Mouse (Mus musculus) liver, embryonic 12.5 days (tissue): ENCODE measurements around the gene Dynll2. TPM values are rescaled to one million over a fixed set of nuclear protein-coding genes. Genes with fewer than 3 reads are reported as not detected.

Experiments
- ATAC-seq: fragments of 200-750 bp; cut with Nextera tagmentation; 2 replicates; pipeline ENCODE4 v1.8.0; 2017; ENCODE audit warnings: moderate number of reproducible peaks, mild to moderate bottlenecking, moderate library complexity
- H3K27ac ChIP-seq: fragments of 300-500 bp; sonication (generic); 2 replicates; pipeline ENCODE4 v1.5.1; 2016; ENCODE audit warnings: mild to moderate bottlenecking
- H3K27me3 ChIP-seq: fragments of 300-500 bp; sonication (generic); replicated peaks from 2 replicates; pipeline ENCODE4 v1.6.1; 2016; ENCODE audit warnings: mild to moderate bottlenecking, moderate library complexity
- H3K36me3 ChIP-seq: fragments of 300-500 bp; sonication (generic); 2 replicates; pipeline ENCODE4 v1.6.1; 2016; ENCODE audit warnings: mild to moderate bottlenecking, moderate library complexity
- H3K4me1 ChIP-seq: fragments of 300-500 bp; sonication (generic); 2 replicates; pipeline ENCODE4 v1.6.1; 2016
- H3K4me2 ChIP-seq: fragments of 300-500 bp; sonication (generic); 2 replicates; pipeline ENCODE4 v1.6.1; 2016; ENCODE audit warnings: mild to moderate bottlenecking, moderate library complexity
- H3K4me3 ChIP-seq: fragments of 300-500 bp; sonication (generic); 2 replicates; pipeline ENCODE4 v1.5.1; 2016; ENCODE audit warnings: mild to moderate bottlenecking, moderate library complexity
- H3K9ac ChIP-seq: fragments of 300-500 bp; sonication (generic); 2 replicates; pipeline ENCODE4 v1.6.1; 2016; ENCODE audit warnings: mild to moderate bottlenecking, moderate library complexity
- H3K9me3 ChIP-seq: fragments of 300-500 bp; sonication (generic); replicated peaks from 2 replicates; pipeline ENCODE4 v1.6.1; 2016; ENCODE audit warnings: mild to moderate bottlenecking, moderate library complexity
- WGBS: fragments of 180-500 bp; shearing (Covaris S2); methylation state at CpG from one replicate; pipeline ENCODE4 v1.1.7; 2016; ENCODE audit not compliant: insufficient replicate concordance; 5-methylcytosine and 5-hydroxymethylcytosine counted together
- polyA plus RNA-seq: library from polyadenylated mRNA; unstranded; fragments of >200 nt; fragmentation: Nextera tagmentation; extraction: Ambion mirVana; gene quantifications from 2 replicates; pipeline ENCODE4 v1.2.1, GENCODE M21; 2016

The Dynll2 gene
- 14.3 and 15.5 TPM in 2 replicates for polyA plus RNA-seq

- 0 out of 2 replicates have a peak, but pooled peaks cover 3% of the 10 kb centered on the region for H3K27me3 ChIP-seq
- peak; percentile 91 for ATAC-seq
- peak within 1 kb of the TSS; percentile 98 for H3K9ac ChIP-seq
- H3K4me2 ChIP-seq: peak within 1 kb of the TSS; percentile 97
- H3K27ac ChIP-seq: peak within 1 kb of the TSS; percentile 92
- peak within 1 kb of the TSS; percentile 92 for H3K4me3 ChIP-seq
- H3K4me1 ChIP-seq: peaks cover 35% of the 10 kb centered on the region
- H3K36me3 ChIP-seq: peaks cover 24% of the 10 kb centered on the region
- no peaks in the 10 kb centered on the region for H3K9me3 ChIP-seq
- under 1% methylated on average over 100 of the region's 107 CpGs for WGBS
These were observed at the start of gene Dynll2 for GRCm38 (mm10) chr11:87986831-87987793. Gene Dynll2, minus strand, starts transcription at chr11:87987533.

- Histone ChIP-seq H3K4me2 (no peak overlapping the region), H3K9me3 (no peaks in the 10 kb centered on the region), H3K4me1 (no peaks in the 10 kb centered on the region), H3K27ac (no peak overlapping the region), H3K9ac (no peak overlapping the region), H3K4me3 (no peak overlapping the region), H3K36me3 (peaks cover 5% of the 10 kb centered on the region), H3K27me3 (no peaks in the 10 kb centered on the region)
- 86% methylated on average over 10 of the region's 10 CpGs for WGBS
- no peak for ATAC-seq
These were observed 49.5 kb upstream of the Dynll2 start for GRCm38 (mm10) chr11:88036761-88037251.

GRCm38 (mm10) chr11:88035970-88036369, 48.6 kb upstream of the Dynll2 start:
- no peak for ATAC-seq
- peaks cover 3% of the 10 kb centered on the region; the same call in 1 of the 2 replicates for H3K36me3 ChIP-seq
- whole genome bisulfite sequencing: 68% methylated on average over 7 of the region's 7 CpGs
- H3K9me3 ChIP-seq: no peaks in the 10 kb centered on the region
- no peaks in the 10 kb centered on the region for H3K27me3 ChIP-seq
- H3K4me1 ChIP-seq: no peaks in the 10 kb centered on the region
- H3K4me3 ChIP-seq: no peak overlapping the region
- no peak overlapping the region for H3K9ac ChIP-seq
- no peak overlapping the region for H3K4me2 ChIP-seq
- H3K27ac ChIP-seq: no peak overlapping the region

GRCm38 (mm10) chr11:88031753-88032152, 44.4 kb upstream of the Dynll2 start:
- 0 out of 2 replicates have a peak, but pooled peaks cover 5% of the 10 kb centered on the region for H3K27me3 ChIP-seq
- no peaks in the 10 kb centered on the region for H3K36me3 ChIP-seq
- H3K9me3 ChIP-seq: no peaks in the 10 kb centered on the region
- no peak overlapping the region for H3K9ac ChIP-seq
- no peak overlapping the region for H3K27ac ChIP-seq
- H3K4me3 ChIP-seq: no peak overlapping the region
- H3K4me1 ChIP-seq: no peaks in the 10 kb centered on the region
- 78% methylated on average over 5 of the region's 5 CpGs for WGBS
- H3K4me2 ChIP-seq: no peak overlapping the region
- ATAC-seq: no peak

- Histone ChIP-seq H3K9ac (no peak overlapping the region), H3K4me1 (no peaks in the 10 kb centered on the region), H3K27me3 (0 out of 2 replicates have a peak, but pooled peaks cover 5% of the 10 kb centered on the region), H3K9me3 (no peaks in the 10 kb centered on the region), H3K27ac (no peak overlapping the region), H3K4me3 (no peak overlapping the region), H3K4me2 (no peak overlapping the region), H3K36me3 (no peaks in the 10 kb centered on the region)
- 72% methylated on average over 2 of the region's 2 CpGs for WGBS
- no peak for ATAC-seq
These were observed 43.5 kb upstream of the Dynll2 start for GRCm38 (mm10) chr11:88030836-88031235.

GRCm38 (mm10) chr11:88030219-88030618, 42.9 kb upstream of the Dynll2 start:
- Histone ChIP-seq H3K9me3 (no peaks in the 10 kb centered on the region), H3K4me2 (no peak overlapping the region), H3K36me3 (no peaks in the 10 kb centered on the region), H3K9ac (no peak overlapping the region), H3K27ac (no peak overlapping the region), H3K4me1 (no peaks in the 10 kb centered on the region), H3K4me3 (no peak overlapping the region), H3K27me3 (0 out of 2 replicates have a peak, but pooled peaks cover 5% of the 10 kb centered on the region)
- no peak for ATAC-seq
- WGBS: 69% methylated on average over 7 of the region's 7 CpGs

GRCm38 (mm10) chr11:88028193-88028684, 40.9 kb upstream of the Dynll2 start:
- Histone ChIP-seq H3K9ac (no peak overlapping the region; the same call in 1 of the 2 replicates), H3K27me3 (0 out of 2 replicates have a peak, but pooled peaks cover 5% of the 10 kb centered on the region), H3K4me1 (no peaks in the 10 kb centered on the region), H3K36me3 (no peaks in the 10 kb centered on the region), H3K27ac (no peak overlapping the region), H3K4me3 (no peak overlapping the region), H3K9me3 (no peaks in the 10 kb centered on the region), H3K4me2 (no peak overlapping the region)
- WGBS: 39% methylated on average over 16 of the region's 16 CpGs
- ATAC-seq: no peak

GRCm38 (mm10) chr11:88027391-88028035, 40.2 kb upstream of the Dynll2 start:
- no peak overlapping the region for H3K4me3 ChIP-seq
- no peak for ATAC-seq
- H3K27ac ChIP-seq: no peak overlapping the region
- H3K4me2 ChIP-seq: no peak overlapping the region
- no peaks in the 10 kb centered on the region for H3K9me3 ChIP-seq
- H3K4me1 ChIP-seq: no peaks in the 10 kb centered on the region
- H3K9ac ChIP-seq: no peak overlapping the region
- no peaks in the 10 kb centered on the region for H3K36me3 ChIP-seq
- 0 out of 2 replicates have a peak, but pooled peaks cover 5% of the 10 kb centered on the region for H3K27me3 ChIP-seq
- WGBS: 80% methylated on average over 9 of the region's 9 CpGs

- Histone ChIP-seq H3K27ac (no peak overlapping the region), H3K36me3 (no peaks in the 10 kb centered on the region), H3K4me2 (no peak overlapping the region), H3K9ac (no peak overlapping the region), H3K4me1 (no peaks in the 10 kb centered on the region), H3K9me3 (no peaks in the 10 kb centered on the region), H3K27me3 (0 out of 2 replicates have a peak, but pooled peaks cover 5% of the 10 kb centered on the region), H3K4me3 (no peak overlapping the region)
- no peak for ATAC-seq
- 59% methylated on average over 2 of the region's 2 CpGs for WGBS
These were observed 36.6 kb upstream of the Dynll2 start for GRCm38 (mm10) chr11:88023933-88024332.

- Histone ChIP-seq H3K9me3 (no peaks in the 10 kb centered on the region), H3K4me2 (no peak overlapping the region), H3K4me1 (no peaks in the 10 kb centered on the region), H3K9ac (no peak overlapping the region), H3K27me3 (0 out of 2 replicates have a peak, but pooled peaks cover 9% of the 10 kb centered on the region), H3K27ac (no peak overlapping the region), H3K4me3 (no peak overlapping the region), H3K36me3 (no peaks in the 10 kb centered on the region)
- WGBS: 75% methylated on average over 6 of the region's 6 CpGs
- ATAC-seq: no peak
These were observed 28.5 kb upstream of the Dynll2 start for GRCm38 (mm10) chr11:88015795-88016194.

- 79% methylated on average over 11 of the region's 11 CpGs for WGBS
- Histone ChIP-seq H3K4me1 (no peaks in the 10 kb centered on the region), H3K9ac (no peak overlapping the region), H3K27ac (no peak overlapping the region), H3K4me2 (no peak overlapping the region), H3K36me3 (no peaks in the 10 kb centered on the region), H3K4me3 (no peak overlapping the region), H3K9me3 (no peaks in the 10 kb centered on the region), H3K27me3 (peaks cover 12% of the 10 kb centered on the region; the same call in 1 of the 2 replicates)
- ATAC-seq: no peak
These were observed 27.8 kb upstream of the Dynll2 start for GRCm38 (mm10) chr11:88015161-88015560.
